Mouse (Mus musculus) embryonic fibroblast, embryonic 13.5 days (primary cell): Measurements from ENCODE around the gene Trim14.

Experiments used
- CTCF ChIP-seq: IDR thresholded peaks from 2 replicates; pipeline ENCODE4 v1.5.1; 2011; ENCODE audit warnings: mild to moderate bottlenecking, control low read depth, low read length, moderate library complexity, borderline replicate concordance; ENCODE audit not compliant: insufficient read depth
- POLR2A ChIP-seq: IDR thresholded peaks from 2 replicates; pipeline ENCODE4 v1.6.1; 2011; ENCODE audit warnings: low read depth, mild to moderate bottlenecking, control low read depth, low read length, moderate library complexity

DNA sequence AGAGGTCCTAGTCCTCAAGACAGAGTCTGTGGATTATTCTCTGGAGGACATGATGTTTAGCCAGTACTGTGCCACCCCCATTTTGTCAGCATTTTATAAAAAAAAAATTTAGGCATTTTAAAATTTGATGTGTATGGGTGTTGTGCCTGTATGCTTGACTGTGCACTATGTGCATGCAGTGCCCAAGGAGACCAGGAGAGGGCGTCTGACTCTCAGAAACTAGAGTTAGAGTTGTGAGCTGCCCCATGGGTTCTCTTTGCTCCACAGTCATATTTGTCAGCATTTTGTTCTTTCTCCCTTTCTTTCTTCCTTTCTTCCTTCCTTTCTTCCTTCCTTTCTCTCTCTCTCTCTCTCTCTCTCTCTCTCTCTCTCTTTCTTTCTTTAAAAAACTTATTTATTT is 8.4 kb upstream of the Trim14 start:
- 0 out of 2 replicates have a peak, but pooled peaks have one; percentile 17 for TF ChIP-seq CTCF
- no peak for TF ChIP-seq POLR2A
